Mouse (Mus musculus) adrenal gland, postnatal 25 days (tissue): ENCODE measurements around the gene Mlf2. TPM values are rescaled to one million over a fixed set of nuclear protein-coding genes. Genes with fewer than 3 reads are reported as not detected.

Experiments
- DNase-seq: peaks from one replicate; pipeline ENCODE4 v3.0.0; 2021; ENCODE audit warnings: mixed read lengths
- total RNA-seq: library from RNA; stranded (reverse); gene quantifications from 2 replicates; pipeline ENCODE4 v1.2.3, GENCODE M21; 2021

The Mlf2 gene
- total RNA-seq, 1 experiment from 2014 or later: 271 TPM

- DNase-seq: no peak
Measured at GRCm38 (mm10) chr6:124936681-124937080, 5.5 kb downstream of the Mlf2 start.

GRCm38 (mm10) chr6:124937493-124937892 lies 6.3 kb downstream of the Mlf2 start:
- DNase-seq: no peak

- DNase-seq: no peak
Measured at GRCm38 (mm10) chr6:124938554-124938953, 7.4 kb downstream of the Mlf2 start.

GRCm38 (mm10) chr6:124941679-124942078 lies 10.5 kb downstream of the Mlf2 start:
- no peak for DNase-seq

- DNase-seq: no peak
Measured at GRCm38 (mm10) chr6:124943526-124943925, 12.3 kb downstream of the Mlf2 start.

- DNase-seq: no peak
Measured at GRCm38 (mm10) chr6:124953991-124954715, 23.0 kb downstream of the Mlf2 start.

GRCm38 (mm10) chr6:124955212-124955611 lies 24.0 kb downstream of the Mlf2 start:
- DNase-seq: no peak

GRCm38 (mm10) chr6:124958127-124958526 lies 26.9 kb downstream of the Mlf2 start:
- DNase-seq: no peak

GRCm38 (mm10) chr6:124959960-124960359 lies 28.8 kb downstream of the Mlf2 start:
- DNase-seq: no peak

- peak; percentile 31 for DNase-seq
Measured at GRCm38 (mm10) chr6:124961021-124961420, 29.8 kb downstream of the Mlf2 start.

- DNase-seq: no peak
Measured at GRCm38 (mm10) chr6:124964638-124965037, 33.5 kb downstream of the Mlf2 start.

GRCm38 (mm10) chr6:124965088-124965719 lies 34.0 kb downstream of the Mlf2 start, which contains the start of gene Cops7a:
Gene Cops7a (minus strand): TSS chr6:124965538.
- peak; percentile 97 for DNase-seq

GRCm38 (mm10) chr6:124965747-124966146 lies 34.6 kb downstream of the Mlf2 start:
- DNase-seq: no peak

- DNase-seq: no peak
Measured at GRCm38 (mm10) chr6:124966466-124967118, 35.4 kb downstream of the Mlf2 start.

GRCm38 (mm10) chr6:124967766-124968165 lies 36.6 kb downstream of the Mlf2 start:
- DNase-seq: peak; percentile 46

Other genes with a start within 250 kb of the Mlf2 start
- gene Emg1, start 219.2 kb upstream of the Mlf2 start, total RNA-seq: 81.8 and 82.8 TPM in 2 replicates
- 302 and 348 TPM in 2 replicates for gene Phb2, start 219.1 kb upstream of the Mlf2 start, total RNA-seq
- gene Ptpn6, start 192.7 kb upstream of the Mlf2 start, total RNA-seq: 4.6 and 9.1 TPM in 2 replicates
- 357 and 392 TPM in 2 replicates for gene Grcc10, start 190.0 kb upstream of the Mlf2 start, total RNA-seq
- not detected in 2 replicates for gene Gm45234, start 175.4 kb upstream of the Mlf2 start, total RNA-seq
- gene Atn1, start 174.9 kb upstream of the Mlf2 start, total RNA-seq: 100 and 102 TPM in 2 replicates
- gene Eno2, start 161.7 kb upstream of the Mlf2 start, total RNA-seq: 10.1 and 17.6 TPM in 2 replicates
- 0.21 TPM in 1 of 2 replicates, not detected in the other for gene Lrrc23, start 151.7 kb upstream of the Mlf2 start, total RNA-seq
- 21.7 and 32.2 TPM in 2 replicates for gene Spsb2, start 122.7 kb upstream of the Mlf2 start, total RNA-seq
- gene Tpi1, start 117.1 kb upstream of the Mlf2 start, total RNA-seq: 382 and 387 TPM in 2 replicates
- 118 and 136 TPM in 2 replicates for gene Usp5, start 101.9 kb upstream of the Mlf2 start, total RNA-seq
- 10.5 and 11.7 TPM in 2 replicates for gene Cdca3, start 101.8 kb upstream of the Mlf2 start, total RNA-seq
- gene Gnb3, start 91.1 kb upstream of the Mlf2 start, total RNA-seq: 5.5 and 14.0 TPM in 2 replicates
- 20.2 and 26.5 TPM in 2 replicates for gene P3h3, start 73.6 kb upstream of the Mlf2 start, total RNA-seq
- 0.90 and 1.5 TPM in 2 replicates for gene Gpr162, start 67.4 kb upstream of the Mlf2 start, total RNA-seq
- 0.21 TPM in 1 of 2 replicates, not detected in the other for gene Cd4, start 43.2 kb upstream of the Mlf2 start, total RNA-seq
- 1.2 and 1.4 TPM in 2 replicates for gene Lag3, start 19.7 kb upstream of the Mlf2 start, total RNA-seq
- 790 and 858 TPM in 2 replicates for gene Ptms, start 11.3 kb upstream of the Mlf2 start, total RNA-seq
- 172 and 177 TPM in 2 replicates for gene Cops7a, start 34.2 kb downstream of the Mlf2 start, total RNA-seq
- gene Pianp, start 65.3 kb downstream of the Mlf2 start, total RNA-seq: 1.2 and 2.1 TPM in 2 replicates
- gene Zfp384, start 77.8 kb downstream of the Mlf2 start, total RNA-seq: 59.6 and 61.3 TPM in 2 replicates
- gene Ing4, start 108.4 kb downstream of the Mlf2 start, total RNA-seq: 82.3 and 102 TPM in 2 replicates
- gene Acrbp, start 118.3 kb downstream of the Mlf2 start, total RNA-seq: 10.4 and 11.7 TPM in 2 replicates
- 0.36 TPM in 1 of 2 replicates, not detected in the other for gene Lpar5, start 136.5 kb downstream of the Mlf2 start, total RNA-seq
- gene Chd4, start 164.6 kb downstream of the Mlf2 start, total RNA-seq: 175 and 203 TPM in 2 replicates
- 36.2 and 44.0 TPM in 2 replicates for gene Nop2, start 200.5 kb downstream of the Mlf2 start, total RNA-seq
- 27.8 and 43.8 TPM in 2 replicates for gene Iffo1, start 213.9 kb downstream of the Mlf2 start, total RNA-seq
- gene Gapdh, start 235.1 kb downstream of the Mlf2 start, total RNA-seq: 1,475 and 1,510 TPM in 2 replicates